Mouse (Mus musculus) intestine, embryonic 14.5 days (tissue): ENCODE measurements around the gene Pcgf2. TPM values are rescaled to one million over a fixed set of nuclear protein-coding genes. Genes with fewer than 3 reads are reported as not detected.

Source experiments
- ATAC-seq: fragments of 200-750 bp; cut with Nextera tagmentation; replicated peaks from 2 replicates; pipeline ENCODE4 v1.8.0; 2017; ENCODE audit warnings: low read depth, moderate number of reproducible peaks, moderate TSS enrichment, moderate library complexity; ENCODE audit not compliant: low FRiP score, low TSS enrichment
- DNase-seq: peaks from one replicate; pipeline ENCODE4 v3.0.0-alpha.2; 2018; ENCODE audit warnings: low spot score
- H3K27ac ChIP-seq: fragments of 300-500 bp; sonication (generic); 2 replicates; pipeline ENCODE4 v1.5.1; 2014; ENCODE audit warnings: low read depth, mild to moderate bottlenecking, control low read depth
- H3K27me3 ChIP-seq: fragments of 300-500 bp; sonication (generic); replicated peaks from 2 replicates; pipeline ENCODE4 v1.6.1; 2014; ENCODE audit warnings: low read length, control low read depth; ENCODE audit not compliant: control insufficient read depth, insufficient read depth
- H3K36me3 ChIP-seq: fragments of 300-500 bp; sonication (generic); 2 replicates; pipeline ENCODE4 v1.6.1; 2014; ENCODE audit warnings: low read length, control low read depth; ENCODE audit not compliant: control insufficient read depth, insufficient read depth
- H3K4me1 ChIP-seq: fragments of 300-500 bp; sonication (generic); replicated peaks from 2 replicates; pipeline ENCODE4 v1.6.1; 2014; ENCODE audit warnings: low read length, control low read depth, mixed read lengths; ENCODE audit not compliant: control insufficient read depth, insufficient read depth
- H3K4me2 ChIP-seq: fragments of 300-500 bp; sonication (generic); 2 replicates; pipeline ENCODE4 v1.6.1; 2014; ENCODE audit warnings: low read length
- H3K4me3 ChIP-seq: fragments of 300-500 bp; sonication (generic); 2 replicates; pipeline ENCODE4 v1.5.1; 2014; ENCODE audit warnings: low read depth, low read length, control low read depth, mixed read lengths
- H3K9ac ChIP-seq: fragments of 300-500 bp; sonication (generic); 2 replicates; pipeline ENCODE4 v1.6.1; 2014; ENCODE audit warnings: mild to moderate bottlenecking, low read length
- H3K9me3 ChIP-seq: fragments of 300-500 bp; sonication (generic); 2 replicates; pipeline ENCODE4 v1.6.1; 2016; ENCODE audit warnings: low read length, control low read depth; ENCODE audit not compliant: control insufficient read depth
- WGBS: fragments of 180-500 bp; shearing (Covaris S2); extraction: QIAGEN DNeasy Blood & Tissue Kit; methylation state at CpG from one replicate; pipeline ENCODE4 v1.1.7; 2014; 5-methylcytosine and 5-hydroxymethylcytosine counted together
- polyA plus RNA-seq: library from polyadenylated mRNA; unstranded; fragments of >200 nt; fragmentation: Nextera tagmentation; extraction: Ambion mirVana; gene quantifications from 2 replicates; pipeline ENCODE4 v1.2.1, GENCODE M21; 2014

Gene Pcgf2
- 19.2 and 19.7 TPM in 2 replicates for polyA plus RNA-seq

DNA sequence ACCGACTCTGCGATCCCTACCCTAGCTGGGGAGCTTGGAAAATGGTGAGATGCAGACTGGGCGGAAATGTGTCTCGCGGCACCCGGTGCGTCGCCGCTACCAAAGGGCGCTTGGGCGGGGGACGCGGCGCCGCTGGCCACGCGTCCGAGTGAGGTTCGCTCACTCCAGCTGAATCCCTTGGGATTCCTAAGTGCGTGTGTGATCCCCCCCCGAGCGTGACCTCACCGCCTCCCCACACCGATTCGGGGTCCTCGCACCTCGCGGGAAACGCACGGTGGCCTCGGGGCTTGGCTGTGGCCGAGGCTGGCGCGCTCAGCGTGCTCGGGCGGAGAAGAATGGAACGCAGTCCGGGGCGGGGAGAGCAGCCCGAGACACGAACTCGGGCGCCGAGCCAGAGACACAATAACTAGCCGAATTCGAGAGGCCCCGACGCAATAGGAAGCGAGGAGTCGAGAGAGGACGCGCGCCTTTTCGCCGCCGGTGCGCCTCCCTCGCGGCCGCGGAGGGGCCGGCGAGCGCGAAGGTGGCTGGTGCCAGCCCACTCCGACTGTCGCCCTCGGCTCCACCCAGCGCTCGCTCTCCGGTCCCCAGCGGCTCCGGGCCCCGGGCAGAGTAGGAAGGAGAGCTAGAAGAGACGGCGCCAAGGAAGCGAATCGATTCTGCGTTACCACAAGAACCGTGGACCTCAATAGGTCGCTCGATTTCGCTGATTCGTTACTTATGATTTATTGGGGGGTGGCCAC lies at the start of gene Pcgf2:
TSS of gene Pcgf2 (minus strand) at position 495 of the 743 bp plus-strand sequence.
- Histone ChIP-seq H3K9me3 (no peaks in the 10 kb centered on the region), H3K4me3 (peak within 1 kb of the TSS; percentile 99), H3K4me2 (peak within 1 kb of the TSS; percentile 89), H3K36me3 (peaks cover 4% of the 10 kb centered on the region; the same call in 1 of the 2 replicates), H3K27ac (peak within 1 kb of the TSS; percentile 98), H3K27me3 (no peaks in the 10 kb centered on the region), H3K9ac (peak within 1 kb of the TSS; percentile 94), H3K4me1 (peaks cover 48% of the 10 kb centered on the region)
- peak; percentile 8 for ATAC-seq
- WGBS, result under 1% methylated on average over 84 of the region's 85 CpGs
- DNase-seq, result peak; percentile 89

DNA sequence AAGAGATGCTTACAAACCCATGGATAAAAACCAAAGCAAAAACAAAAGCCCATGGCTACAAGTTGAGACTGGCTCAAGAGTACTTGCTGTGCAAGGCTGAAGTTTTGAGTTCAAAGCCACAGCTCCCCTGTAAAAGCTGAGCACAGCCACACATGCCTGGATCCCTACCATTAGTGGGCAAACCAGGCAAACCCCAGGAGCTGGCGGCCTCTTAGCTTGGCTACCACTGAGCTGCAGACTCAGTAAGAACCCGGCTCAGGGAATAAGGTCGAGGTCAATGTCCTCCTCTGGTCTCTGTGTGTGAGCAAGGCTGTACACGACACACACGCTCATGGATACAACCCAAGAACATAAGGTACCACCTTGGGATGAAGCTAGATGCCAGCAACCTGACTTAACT lies 48.2 kb upstream of the Pcgf2 start:
- Histone ChIP-seq H3K9me3 (no peaks in the 10 kb centered on the region), H3K36me3 (peaks cover 67% of the 10 kb centered on the region), H3K27ac (no peak overlapping the region), H3K4me2 (no peak overlapping the region), H3K9ac (no peak overlapping the region), H3K27me3 (no peaks in the 10 kb centered on the region), H3K4me1 (peaks cover 2% of the 10 kb centered on the region), H3K4me3 (no peak overlapping the region)
- ATAC-seq, result no peak
- WGBS, result 89% methylated on average over 5 of the region's 5 CpGs
- no peak for DNase-seq

GRCm38 (mm10) chr11:97747773-97748172 lies 47.5 kb upstream of the Pcgf2 start:
- H3K4me3 ChIP-seq, result no peak overlapping the region
- 91% methylated on average over 8 of the region's 8 CpGs for WGBS
- H3K9ac ChIP-seq, result no peak overlapping the region
- no peaks in the 10 kb centered on the region for H3K9me3 ChIP-seq
- H3K36me3 ChIP-seq, result peaks cover 60% of the 10 kb centered on the region
- DNase-seq (no peak), ATAC-seq (no peak)
- H3K4me1 ChIP-seq, result peaks cover 9% of the 10 kb centered on the region
- H3K27ac ChIP-seq, result no peak overlapping the region
- H3K4me2 ChIP-seq, result no peak overlapping the region
- no peaks in the 10 kb centered on the region for H3K27me3 ChIP-seq

DNA sequence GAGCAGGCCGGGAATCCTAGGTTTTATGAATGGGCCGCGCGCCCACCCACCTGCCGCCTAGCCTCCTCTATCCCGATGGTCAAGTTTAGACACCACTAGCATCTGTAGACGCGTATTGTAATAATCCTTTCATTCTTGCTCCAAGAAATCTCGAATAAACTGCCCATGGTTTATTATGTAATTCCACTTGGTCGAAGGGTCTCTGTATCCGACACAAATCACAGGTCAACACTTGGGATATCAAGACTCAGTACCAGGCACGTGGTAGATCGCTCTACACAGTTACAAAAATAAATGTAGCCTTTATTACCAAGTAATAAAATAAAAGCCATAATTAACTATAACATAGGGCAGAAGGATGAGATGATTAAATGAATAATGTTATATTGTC lies 45.0 kb upstream of the Pcgf2 start:
- Histone ChIP-seq H3K4me1 (peaks cover 10% of the 10 kb centered on the region), H3K9ac (no peak overlapping the region), H3K27ac (no peak overlapping the region), H3K4me3 (peak overlapping the region; percentile 63), H3K9me3 (no peaks in the 10 kb centered on the region), H3K4me2 (peak overlapping the region; percentile 53), H3K27me3 (no peaks in the 10 kb centered on the region), H3K36me3 (peaks cover 39% of the 10 kb centered on the region)
- no peak for DNase-seq
- 0 out of 2 replicates have a peak, but pooled peaks have one; percentile 10 for ATAC-seq
- WGBS, result 10% methylated on average over 13 of the region's 13 CpGs

DNA sequence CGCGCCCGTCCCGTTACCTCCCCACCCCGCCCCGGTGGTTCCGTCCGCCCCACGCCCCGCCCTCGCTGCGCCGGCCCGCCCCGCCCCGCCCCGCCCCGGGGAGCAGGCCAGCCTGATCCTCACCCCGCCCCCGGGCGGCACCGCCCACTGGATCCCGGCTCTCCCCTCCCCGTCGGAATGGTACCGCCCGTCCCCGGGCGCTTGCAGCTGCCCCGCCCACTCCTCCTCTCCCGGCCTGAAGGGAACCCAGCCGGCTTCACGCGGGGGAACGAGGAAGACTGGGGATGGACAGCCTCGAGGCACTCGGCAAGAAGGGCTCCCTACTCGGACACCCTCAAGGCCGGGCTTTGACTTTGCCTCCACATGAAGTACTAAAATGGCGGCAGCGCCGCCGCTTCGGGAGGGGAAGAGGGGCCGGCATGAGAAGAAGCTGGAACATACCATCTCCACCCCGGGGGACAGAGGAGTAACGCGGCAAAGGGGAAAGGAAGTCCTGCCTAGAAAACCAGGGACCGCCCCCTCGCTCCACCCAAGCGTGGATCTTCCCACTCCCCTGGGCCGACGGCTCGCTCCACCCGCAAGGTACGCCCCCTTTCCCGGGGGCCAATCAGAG lies 44.5 kb upstream of the Pcgf2 start:
- H3K27ac ChIP-seq, result peak overlapping the region; percentile 89
- DNase-seq (peak; percentile 100), ATAC-seq (peak; percentile 96)
- 2% methylated on average over 49 of the region's 57 CpGs for WGBS
- peak overlapping the region; percentile 63 for H3K4me3 ChIP-seq
- peak overlapping the region; percentile 88 for H3K4me2 ChIP-seq
- peaks cover 14% of the 10 kb centered on the region for H3K4me1 ChIP-seq
- H3K9me3 ChIP-seq, result no peaks in the 10 kb centered on the region
- no peaks in the 10 kb centered on the region for H3K27me3 ChIP-seq
- peaks cover 34% of the 10 kb centered on the region for H3K36me3 ChIP-seq
- H3K9ac ChIP-seq, result peak overlapping the region; percentile 78

- peaks cover 18% of the 10 kb centered on the region for H3K4me1 ChIP-seq
- no peaks in the 10 kb centered on the region for H3K27me3 ChIP-seq
- peak within 1 kb of the TSS; percentile 88 for H3K4me2 ChIP-seq
- peak within 1 kb of the TSS; percentile 63 for H3K4me3 ChIP-seq
- H3K9ac ChIP-seq, result peak within 1 kb of the TSS; percentile 78
- no peaks in the 10 kb centered on the region for H3K9me3 ChIP-seq
- peak within 1 kb of the TSS; percentile 89 for H3K27ac ChIP-seq
- H3K36me3 ChIP-seq, result peaks cover 27% of the 10 kb centered on the region
- WGBS, result under 1% methylated on average over 55 of the region's 63 CpGs
- ATAC-seq (peak; percentile 14; the same call in 1 of the 2 replicates), DNase-seq (no peak)
Observed at GRCm38 (mm10) chr11:97744063-97744717, 43.9 kb upstream of the Pcgf2 start, which contains the start of gene Pip4k2b. TSS of gene Pip4k2b (minus strand) at chr11:97744704.

GRCm38 (mm10) chr11:97743423-97743822 lies 43.1 kb upstream of the Pcgf2 start:
- H3K9ac ChIP-seq, result peak overlapping the region; percentile 61
- 25% methylated on average over 9 of the region's 9 CpGs for WGBS
- no peak overlapping the region for H3K27ac ChIP-seq
- no peaks in the 10 kb centered on the region for H3K27me3 ChIP-seq
- H3K36me3 ChIP-seq, result peaks cover 21% of the 10 kb centered on the region
- DNase-seq, result no peak
- ATAC-seq, result no peak
- no peaks in the 10 kb centered on the region for H3K9me3 ChIP-seq
- H3K4me3 ChIP-seq, result peak overlapping the region; percentile 63
- peak overlapping the region; percentile 88 for H3K4me2 ChIP-seq
- H3K4me1 ChIP-seq, result peaks cover 18% of the 10 kb centered on the region

DNA sequence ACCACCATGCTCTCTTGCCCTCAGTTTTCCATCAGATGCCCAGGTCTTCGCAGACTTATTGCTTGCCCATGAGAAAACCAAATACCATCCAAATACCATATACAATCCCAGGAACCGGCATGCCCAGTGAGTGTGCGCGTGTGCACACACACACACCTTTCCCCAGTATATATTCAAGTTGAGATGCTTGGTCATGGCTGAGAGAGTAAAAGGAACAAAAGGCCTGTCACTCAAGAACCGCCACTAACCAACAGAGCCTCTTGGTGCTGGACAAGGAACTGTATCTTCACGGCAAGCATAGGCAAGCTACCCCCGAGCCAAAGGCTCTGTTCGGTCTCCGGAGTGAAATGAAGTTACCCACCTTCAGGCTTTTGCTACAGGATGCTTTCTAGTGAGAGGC lies 42.3 kb upstream of the Pcgf2 start:
- no peak overlapping the region for H3K4me3 ChIP-seq
- no peak for DNase-seq

More for the DNA sequence above, 42.3 kb upstream of the Pcgf2 start:
- H3K36me3 ChIP-seq, result peaks cover 15% of the 10 kb centered on the region
- no peaks in the 10 kb centered on the region for H3K27me3 ChIP-seq
- H3K27ac ChIP-seq, result no peak overlapping the region
- WGBS, result 87% methylated on average over 9 of the region's 9 CpGs
- H3K9ac ChIP-seq, result no peak overlapping the region
- no peaks in the 10 kb centered on the region for H3K9me3 ChIP-seq
- no peak for ATAC-seq
- peak overlapping the region; percentile 88 for H3K4me2 ChIP-seq
- H3K4me1 ChIP-seq, result peaks cover 18% of the 10 kb centered on the region
